Mouse (Mus musculus): ENCODE results near the gene Hmgn1. TPM values are rescaled to one million over a fixed set of nuclear protein-coding genes. Genes with fewer than 3 reads are reported as not detected.

The Hmgn1 gene
- 16.3 and 17.3 TPM in 2 replicates for polyA plus RNA-seq (2012; rRNA removed)

- H3K27ac ChIP-seq (ENCODE audit: control insufficient read depth, insufficient read depth, low read depth, low read length): peak within 1 kb of the TSS; percentile 82
- H3K4me3 ChIP-seq (ENCODE audit: control insufficient read depth, low read depth, low read length): peak within 1 kb of the TSS; percentile 90
- TF ChIP-seq CTCF (IDR thresholded peaks at IDR 0.05; ENCODE audit: control insufficient read depth, insufficient read depth, insufficient replicate concordance, low read depth, low read length) (no peak), POLR2A (IDR thresholded peaks at IDR 0.05; ENCODE audit: control insufficient read depth, low read depth, low read length) (peak; percentile 86)
- no peaks in the 10 kb centered on the region for H3K36me3 ChIP-seq (ENCODE audit: control insufficient read depth, insufficient read depth, low read length)
- H3K27me3 ChIP-seq (ENCODE audit: control insufficient read depth, insufficient read depth, low read length): no peaks in the 10 kb centered on the region
- H3K4me1 ChIP-seq (ENCODE audit: control insufficient read depth, insufficient read depth, low read length): peaks cover 9% of the 10 kb centered on the region
These were observed at the start of gene Hmgn1 for GRCm38 (mm10) chr16:96127657-96128344. Gene Hmgn1, minus strand, starts transcription at chr16:96127729.

DNA sequence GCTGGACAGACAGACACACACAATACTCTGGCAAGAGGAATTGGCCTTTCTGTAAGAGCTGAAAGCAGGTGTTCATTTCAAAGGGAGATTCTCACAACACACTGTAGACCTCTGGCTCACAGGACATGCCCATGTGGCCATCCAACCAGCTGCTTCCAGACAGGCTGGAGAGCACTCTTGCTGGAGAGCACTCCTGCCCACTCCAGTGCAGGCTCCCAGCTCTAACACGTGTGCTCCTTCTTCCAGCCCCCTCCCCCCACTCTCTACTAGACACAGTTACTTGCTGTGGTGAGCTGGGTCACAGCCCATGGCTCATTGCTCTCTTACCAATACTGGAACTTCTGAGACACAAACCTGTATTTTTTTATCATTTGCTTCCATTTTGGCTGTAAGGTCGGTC is 47.9 kb upstream of the Hmgn1 start:
- TF ChIP-seq CTCF (IDR thresholded peaks at IDR 0.05; ENCODE audit: control insufficient read depth, insufficient read depth, insufficient replicate concordance, low read depth, low read length): no peak
- TF ChIP-seq POLR2A (IDR thresholded peaks at IDR 0.05; ENCODE audit: control insufficient read depth, low read depth, low read length): no peak
- Histone ChIP-seq H3K4me3 (ENCODE audit: control insufficient read depth, low read depth, low read length) (no peak overlapping the region), H3K36me3 (ENCODE audit: control insufficient read depth, insufficient read depth, low read length) (peaks cover 3% of the 10 kb centered on the region)

GRCm38 (mm10) chr16:96173648-96174047 is 46.1 kb upstream of the Hmgn1 start:
- no peak overlapping the region for H3K27ac ChIP-seq (ENCODE audit: control insufficient read depth, insufficient read depth, low read depth, low read length)
- TF ChIP-seq POLR2A (IDR thresholded peaks at IDR 0.05; ENCODE audit: control insufficient read depth, low read depth, low read length) (no peak), CTCF (IDR thresholded peaks at IDR 0.05; ENCODE audit: control insufficient read depth, insufficient read depth, insufficient replicate concordance, low read depth, low read length) (no peak)

More for the DNA sequence above, 47.9 kb upstream of the Hmgn1 start:
- no peaks in the 10 kb centered on the region for H3K27me3 ChIP-seq (ENCODE audit: control insufficient read depth, insufficient read depth, low read length)
- H3K4me1 ChIP-seq (ENCODE audit: control insufficient read depth, insufficient read depth, low read length): no peaks in the 10 kb centered on the region
- no peak overlapping the region for H3K27ac ChIP-seq (ENCODE audit: control insufficient read depth, insufficient read depth, low read depth, low read length)

GRCm38 (mm10) chr16:96168837-96169236 is 41.3 kb upstream of the Hmgn1 start:
- no peak for TF ChIP-seq CTCF (IDR thresholded peaks at IDR 0.05; ENCODE audit: control insufficient read depth, insufficient read depth, insufficient replicate concordance, low read depth, low read length)
- no peak for TF ChIP-seq POLR2A (IDR thresholded peaks at IDR 0.05; ENCODE audit: control insufficient read depth, low read depth, low read length)
- Histone ChIP-seq H3K4me1 (ENCODE audit: control insufficient read depth, insufficient read depth, low read length) (no peaks in the 10 kb centered on the region), H3K4me3 (ENCODE audit: control insufficient read depth, low read depth, low read length) (no peak overlapping the region), H3K27me3 (ENCODE audit: control insufficient read depth, insufficient read depth, low read length) (no peaks in the 10 kb centered on the region), H3K36me3 (ENCODE audit: control insufficient read depth, insufficient read depth, low read length) (no peaks in the 10 kb centered on the region), H3K27ac (ENCODE audit: control insufficient read depth, insufficient read depth, low read depth, low read length) (no peak overlapping the region)

More at GRCm38 (mm10) chr16:96173648-96174047, 46.1 kb upstream of the Hmgn1 start:
- H3K4me1 ChIP-seq (ENCODE audit: control insufficient read depth, insufficient read depth, low read length): no peaks in the 10 kb centered on the region
- peaks cover 2% of the 10 kb centered on the region; the same call in 1 of the 2 replicates for H3K36me3 ChIP-seq (ENCODE audit: control insufficient read depth, insufficient read depth, low read length)
- no peak overlapping the region for H3K4me3 ChIP-seq (ENCODE audit: control insufficient read depth, low read depth, low read length)
- H3K27me3 ChIP-seq (ENCODE audit: control insufficient read depth, insufficient read depth, low read length): no peaks in the 10 kb centered on the region

DNA sequence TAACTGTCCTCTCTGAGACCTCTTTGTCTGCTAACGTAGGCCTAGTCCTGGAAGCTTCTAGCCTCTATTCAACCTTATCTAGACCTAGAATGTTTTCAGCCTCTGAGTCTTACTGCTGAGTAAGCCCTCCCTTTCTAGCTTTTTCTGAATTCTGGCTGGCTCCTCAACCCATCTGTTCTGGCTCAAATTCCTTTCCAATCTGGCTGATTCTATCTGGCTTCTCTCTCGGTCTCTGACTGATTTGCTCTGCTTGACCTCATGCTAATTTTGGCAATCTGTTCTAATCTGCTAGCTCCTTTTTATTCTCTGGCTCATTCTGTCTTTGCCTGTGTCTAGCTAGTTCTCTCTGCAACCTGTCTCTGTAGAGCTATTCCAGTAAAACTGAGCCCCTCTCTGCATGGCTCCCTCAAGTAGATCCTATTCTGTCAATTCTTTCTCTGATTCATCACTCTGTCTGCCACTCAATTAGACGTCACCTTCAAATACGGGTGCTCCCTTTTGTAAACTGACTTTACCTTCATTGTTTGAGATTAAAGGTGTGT is 38.3 kb upstream of the Hmgn1 start:
- no peaks in the 10 kb centered on the region for H3K36me3 ChIP-seq (ENCODE audit: control insufficient read depth, insufficient read depth, low read length)
- no peaks in the 10 kb centered on the region for H3K4me1 ChIP-seq (ENCODE audit: control insufficient read depth, insufficient read depth, low read length)
- no peak for TF ChIP-seq CTCF (IDR thresholded peaks at IDR 0.05; ENCODE audit: control insufficient read depth, insufficient read depth, insufficient replicate concordance, low read depth, low read length)
- TF ChIP-seq POLR2A (IDR thresholded peaks at IDR 0.05; ENCODE audit: control insufficient read depth, low read depth, low read length): no peak
- no peaks in the 10 kb centered on the region for H3K27me3 ChIP-seq (ENCODE audit: control insufficient read depth, insufficient read depth, low read length)
- no peak overlapping the region for H3K27ac ChIP-seq (ENCODE audit: control insufficient read depth, insufficient read depth, low read depth, low read length)
- no peak overlapping the region for H3K4me3 ChIP-seq (ENCODE audit: control insufficient read depth, low read depth, low read length)

- Histone ChIP-seq H3K36me3 (ENCODE audit: control insufficient read depth, insufficient read depth, low read length) (no peaks in the 10 kb centered on the region), H3K4me3 (ENCODE audit: control insufficient read depth, low read depth, low read length) (no peak overlapping the region), H3K27ac (ENCODE audit: control insufficient read depth, insufficient read depth, low read depth, low read length) (no peak overlapping the region), H3K27me3 (ENCODE audit: control insufficient read depth, insufficient read depth, low read length) (no peaks in the 10 kb centered on the region), H3K4me1 (ENCODE audit: control insufficient read depth, insufficient read depth, low read length) (peaks cover 9% of the 10 kb centered on the region)
- TF ChIP-seq POLR2A (IDR thresholded peaks at IDR 0.05; ENCODE audit: control insufficient read depth, low read depth, low read length): no peak
- TF ChIP-seq CTCF (IDR thresholded peaks at IDR 0.05; ENCODE audit: control insufficient read depth, insufficient read depth, insufficient replicate concordance, low read depth, low read length): no peak
These were observed 33.8 kb upstream of the Hmgn1 start for GRCm38 (mm10) chr16:96161336-96161735.

GRCm38 (mm10) chr16:96160927-96161326 is 33.4 kb upstream of the Hmgn1 start:
- no peak overlapping the region for H3K4me3 ChIP-seq (ENCODE audit: control insufficient read depth, low read depth, low read length)
- no peaks in the 10 kb centered on the region for H3K27me3 ChIP-seq (ENCODE audit: control insufficient read depth, insufficient read depth, low read length)
- H3K36me3 ChIP-seq (ENCODE audit: control insufficient read depth, insufficient read depth, low read length): no peaks in the 10 kb centered on the region
- H3K27ac ChIP-seq (ENCODE audit: control insufficient read depth, insufficient read depth, low read depth, low read length): no peak overlapping the region
- TF ChIP-seq POLR2A (IDR thresholded peaks at IDR 0.05; ENCODE audit: control insufficient read depth, low read depth, low read length) (no peak), CTCF (IDR thresholded peaks at IDR 0.05; ENCODE audit: control insufficient read depth, insufficient read depth, insufficient replicate concordance, low read depth, low read length) (no peak)
- peaks cover 9% of the 10 kb centered on the region for H3K4me1 ChIP-seq (ENCODE audit: control insufficient read depth, insufficient read depth, low read length)
